Mouse (Mus musculus) T-helper 2 cell (primary cell): ENCODE results near the gene Ccl22.

Source experiments
- in situ Hi-C: fragments of 300-600 bp; cut with MboI, MseI; formaldehyde crosslinking; loops from one replicate; pipeline ENCODE4 v1.15.1; 2025; ENCODE audit warnings: high pct_unique_total_duplicates

Ccl22 gene

DNA sequence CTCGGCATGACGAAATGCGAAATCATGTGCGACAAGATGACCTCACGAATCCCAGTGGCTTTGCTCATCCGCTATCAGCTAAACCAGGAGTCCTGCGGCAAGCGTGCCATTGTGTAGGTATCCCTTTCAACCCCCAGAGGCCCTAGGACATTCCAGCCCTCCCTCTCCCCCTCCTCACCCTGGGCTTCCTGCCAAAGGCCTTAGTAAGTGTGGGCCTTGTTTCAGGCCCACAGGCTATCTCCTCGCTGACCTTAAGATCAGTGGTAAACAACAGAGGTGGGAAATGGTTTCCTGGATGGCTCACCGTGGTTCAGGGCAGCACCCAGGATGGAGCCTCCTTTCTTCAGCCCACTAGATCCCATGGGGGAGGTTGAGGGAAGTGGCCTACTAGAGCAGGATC lies 32.6 kb downstream of the Ccl22 start:
- in situ Hi-C loops = no loop called here

DNA sequence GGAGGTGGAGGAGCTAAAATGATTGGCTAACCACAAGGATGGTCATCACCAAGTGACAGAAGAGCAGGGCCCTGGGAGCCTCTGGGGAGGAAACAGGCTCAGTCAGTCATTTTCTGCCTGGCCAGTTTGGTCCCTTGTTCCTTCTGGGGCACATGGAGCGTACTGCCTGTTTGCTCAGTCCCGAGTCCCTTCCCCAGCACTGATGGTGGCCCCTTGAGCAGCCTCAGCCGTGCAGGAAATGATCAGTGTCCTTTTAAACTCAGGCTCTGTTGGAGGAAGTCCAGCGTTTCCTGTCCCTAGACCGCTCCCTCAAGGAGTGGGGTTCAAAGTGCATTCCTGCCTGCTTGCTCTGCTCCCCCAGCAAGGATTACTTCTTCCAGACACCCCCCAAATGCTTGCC lies 33.1 kb downstream of the Ccl22 start:
- in situ Hi-C loops = no loop called here

DNA sequence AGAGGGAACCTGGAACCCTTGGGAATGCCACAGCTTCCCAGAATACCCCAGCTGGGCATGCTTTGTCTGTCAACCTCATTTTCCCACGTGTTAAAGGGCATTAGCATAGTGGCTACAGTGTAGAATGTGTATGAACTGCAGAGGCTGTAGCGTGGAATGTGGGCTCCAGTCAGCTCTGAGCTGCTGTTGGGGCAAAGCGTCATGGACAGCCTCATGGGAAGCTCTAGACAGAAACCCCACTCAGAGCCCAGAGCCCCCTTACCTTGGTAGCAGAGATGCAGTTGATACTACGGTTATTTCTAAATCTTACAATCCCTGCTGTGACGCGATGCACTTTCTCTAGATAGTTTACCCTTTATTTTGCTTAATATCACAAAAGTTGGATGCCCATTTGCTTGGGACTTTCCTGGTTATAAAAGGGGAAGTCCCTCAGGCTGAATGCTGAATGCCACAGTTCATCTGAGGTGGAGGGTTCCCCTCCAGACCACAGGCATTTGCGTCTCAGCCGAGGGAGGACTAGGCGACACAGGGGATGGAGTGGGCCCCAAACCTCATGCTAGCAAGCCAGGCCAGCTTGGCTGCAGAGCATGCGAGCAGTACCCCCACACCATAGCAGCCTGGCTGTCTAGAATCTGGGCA lies 33.6 kb downstream of the Ccl22 start:
- in situ Hi-C loops = no loop called here

DNA sequence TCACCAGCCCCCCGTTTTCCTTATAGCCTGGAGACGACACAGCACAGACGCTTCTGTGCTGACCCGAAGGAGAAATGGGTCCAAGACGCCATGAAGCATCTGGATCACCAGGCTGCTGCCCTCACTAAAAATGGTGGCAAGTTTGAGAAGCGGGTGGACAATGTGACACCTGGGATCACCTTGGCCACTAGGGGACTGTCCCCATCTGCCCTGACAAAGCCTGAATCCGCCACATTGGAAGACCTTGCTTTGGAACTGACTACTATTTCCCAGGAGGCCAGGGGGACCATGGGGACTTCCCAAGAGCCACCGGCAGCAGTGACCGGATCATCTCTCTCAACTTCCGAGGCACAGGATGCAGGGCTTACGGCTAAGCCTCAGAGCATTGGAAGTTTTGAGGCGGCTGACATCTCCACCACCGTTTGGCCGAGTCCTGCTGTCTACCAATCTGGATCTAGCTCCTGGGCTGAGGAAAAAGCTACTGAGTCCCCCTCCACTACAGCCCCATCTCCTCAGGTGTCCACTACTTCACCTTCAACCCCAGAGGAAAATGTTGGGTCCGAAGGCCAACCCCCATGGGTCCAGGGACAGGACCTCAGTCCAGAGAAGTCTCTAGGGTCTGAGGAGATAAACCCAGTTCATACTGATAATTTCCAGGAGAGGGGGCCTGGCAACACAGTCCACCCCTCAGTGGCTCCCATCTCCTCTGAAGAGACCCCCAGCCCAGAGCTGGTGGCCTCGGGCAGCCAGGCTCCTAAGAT lies 34.3 kb downstream of the Ccl22 start:
- in situ Hi-C loops = loop anchor here (5.0 kb wide), 1 partner anchor 38 kb away; no protein-coding TSS in a partner anchor

DNA sequence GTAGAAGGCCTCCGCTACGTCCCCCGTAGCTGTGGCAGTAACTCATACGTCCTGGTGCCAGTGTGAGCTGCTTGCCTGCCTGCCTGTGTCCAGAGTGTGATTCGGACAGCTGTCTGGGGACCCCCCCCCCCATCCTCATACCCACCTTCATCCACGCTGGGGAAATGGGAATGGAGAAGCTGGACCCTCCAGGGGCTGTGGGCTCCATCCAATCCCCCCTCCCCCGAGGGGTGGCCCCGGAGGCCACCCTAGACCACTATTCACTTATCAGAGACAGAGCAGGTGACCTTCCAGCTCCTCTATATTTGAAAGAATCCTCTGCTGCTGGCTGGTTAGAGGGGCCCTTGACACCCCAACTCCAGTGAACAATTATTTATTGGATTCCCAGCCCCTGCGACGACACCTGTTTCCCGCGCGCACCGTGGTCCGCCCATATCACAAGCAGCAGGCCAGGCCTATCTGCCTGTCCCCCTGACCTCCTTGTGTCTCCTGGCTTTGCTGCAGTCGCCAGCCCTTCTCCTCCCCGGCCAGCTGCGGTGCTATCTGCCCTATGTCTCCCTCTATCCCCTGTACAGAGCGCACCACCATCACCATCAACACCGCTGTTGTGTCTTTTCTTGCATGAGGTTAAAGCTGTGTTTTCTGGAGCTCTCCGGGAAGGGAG lies 35.2 kb downstream of the Ccl22 start:
- in situ Hi-C loops = loop anchor here (5.0 kb wide), 1 partner anchor 37 kb away; no protein-coding TSS in a partner anchor

DNA sequence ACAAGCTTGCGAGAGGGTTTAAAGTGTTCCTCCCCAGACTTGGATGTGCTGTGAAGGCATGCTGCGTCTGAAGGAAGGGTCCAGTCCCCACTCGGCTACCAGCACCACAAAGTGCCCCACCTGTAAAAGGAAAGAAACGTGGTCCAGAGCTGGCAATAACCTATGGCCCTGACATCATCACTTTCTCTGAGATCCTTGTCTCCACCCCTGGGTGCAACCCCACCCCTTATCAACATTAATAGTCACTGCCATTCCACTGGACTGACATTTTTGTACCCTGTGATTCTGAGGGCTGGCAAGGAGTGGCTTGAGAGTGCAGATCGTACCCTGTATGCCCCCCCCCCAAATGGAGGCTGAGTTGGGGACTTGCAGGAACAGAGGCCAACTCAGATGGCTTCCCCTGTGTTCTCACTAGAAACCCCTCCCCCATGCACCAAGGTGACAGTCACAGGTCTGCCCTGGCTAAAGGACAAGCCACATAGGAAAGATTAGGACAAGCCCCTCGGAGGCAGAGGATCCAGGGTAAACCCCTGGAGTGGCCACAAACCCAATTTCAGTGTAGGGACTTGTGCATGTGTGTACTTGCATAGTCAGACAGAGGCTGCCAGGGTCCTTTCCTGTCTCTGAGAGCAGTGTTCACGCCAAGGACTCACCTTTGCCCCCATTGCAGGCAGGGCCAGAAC lies 35.9 kb downstream of the Ccl22 start:
- in situ Hi-C loops = loop anchor here (5.0 kb wide), 1 partner anchor 36 kb away; no protein-coding TSS in a partner anchor

DNA sequence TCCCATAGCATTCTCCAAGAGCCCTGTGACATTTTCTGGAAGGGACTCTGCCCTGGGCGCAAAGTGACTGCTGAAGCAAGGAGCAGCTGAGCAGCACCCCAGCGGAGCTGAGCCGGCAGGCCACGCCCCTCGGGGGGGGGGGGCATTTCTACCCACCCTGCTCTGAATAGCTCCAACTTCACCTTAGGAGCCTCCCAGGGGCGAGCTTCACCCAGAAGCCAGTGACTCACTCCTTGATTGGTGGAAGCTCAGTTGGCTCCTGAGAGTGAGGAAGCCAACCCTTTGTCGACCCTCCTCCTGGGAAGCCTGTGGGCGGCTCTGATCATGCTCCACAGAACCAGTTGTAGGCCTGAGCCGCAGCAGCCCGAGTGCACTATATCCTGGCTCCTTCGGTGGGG lies 36.4 kb downstream of the Ccl22 start:
- in situ Hi-C loops = loop anchor here (5.0 kb wide), 1 partner anchor 35 kb away; no protein-coding TSS in a partner anchor

DNA sequence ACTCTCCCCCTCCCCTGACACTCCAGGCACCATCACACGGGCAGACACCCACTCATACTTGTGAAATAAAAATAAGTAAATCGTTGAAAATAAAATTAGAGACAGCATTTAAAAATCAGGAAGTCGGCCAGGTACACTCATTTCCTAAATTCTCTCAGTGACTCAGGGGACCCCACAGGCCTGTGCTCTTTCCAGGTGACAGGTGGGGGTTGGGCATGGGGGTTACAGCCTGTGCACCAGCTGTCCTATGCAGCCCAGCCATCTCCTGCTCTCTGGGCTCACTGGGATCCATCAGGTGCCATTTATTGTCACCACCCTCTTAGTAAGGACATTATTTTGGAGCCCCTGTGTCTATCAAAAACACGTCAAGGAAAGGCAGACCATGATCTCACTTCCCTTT lies 38.5 kb downstream of the Ccl22 start:
- in situ Hi-C loops = loop anchor here (5.0 kb wide), 1 partner anchor 33 kb away; no protein-coding TSS in a partner anchor

DNA sequence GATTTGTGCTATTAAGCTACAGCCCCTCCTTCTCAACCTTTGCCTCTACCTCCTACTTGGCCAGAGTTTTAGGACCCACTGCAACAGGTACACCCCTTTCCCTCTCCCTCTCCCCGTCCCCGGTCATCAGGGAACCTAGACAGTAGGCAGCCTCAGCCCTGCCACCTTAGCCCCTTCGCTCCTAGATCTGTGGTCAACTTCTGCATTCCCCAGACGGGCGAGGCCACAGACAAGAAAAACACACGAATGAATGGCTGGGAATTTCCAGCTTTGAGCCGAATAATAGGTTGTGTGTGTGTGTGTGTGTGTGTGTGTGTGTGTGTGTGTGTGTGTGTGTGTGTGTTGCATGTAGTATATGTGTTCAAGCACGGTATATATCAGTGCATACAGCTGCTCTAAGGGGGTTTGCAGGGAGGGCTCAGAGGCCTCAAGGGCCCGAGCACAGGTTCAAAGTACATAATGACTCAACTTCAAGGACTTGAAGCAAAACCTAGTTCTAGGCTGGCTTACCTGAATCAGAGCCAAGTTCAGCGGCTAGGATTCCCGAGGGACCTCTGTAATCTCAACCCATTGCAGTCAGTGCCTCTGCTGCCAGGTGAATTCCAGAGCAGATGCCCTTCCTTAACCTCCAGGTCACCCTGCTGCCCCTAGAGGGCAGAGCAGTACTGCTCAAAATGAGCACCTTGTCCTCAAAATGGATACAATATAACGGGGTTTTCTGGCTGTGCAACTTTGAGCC lies 40.0 kb downstream of the Ccl22 start:
- in situ Hi-C loops = no loop called here

DNA sequence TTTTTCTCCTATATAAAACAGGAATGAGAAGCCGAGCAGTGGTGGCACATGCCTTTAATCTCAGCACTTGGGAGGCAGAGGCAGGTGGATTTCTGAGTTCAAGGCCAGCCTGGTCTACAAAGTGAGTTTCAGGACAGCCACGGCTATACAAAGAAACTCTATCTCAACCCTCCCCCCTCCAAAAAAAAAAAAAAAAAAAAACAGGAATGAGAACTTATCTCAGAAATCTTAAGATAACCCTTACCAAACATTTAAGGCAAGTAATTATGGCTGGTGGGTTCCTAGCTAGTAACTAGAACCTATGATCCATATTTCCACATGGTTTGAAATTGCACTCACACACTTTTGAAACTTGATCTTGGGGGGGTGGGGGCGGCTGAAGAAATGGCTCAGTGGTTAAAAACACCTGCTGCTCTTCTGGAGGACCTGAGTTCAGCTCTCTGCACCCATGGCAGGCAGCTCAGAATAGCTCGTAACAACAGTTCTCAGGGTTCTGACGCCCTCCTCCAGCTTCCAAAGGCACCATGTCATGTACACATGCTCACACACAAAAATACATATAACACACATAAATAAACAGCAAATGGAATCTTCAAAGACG lies 40.7 kb downstream of the Ccl22 start:
- in situ Hi-C loops = no loop called here

DNA sequence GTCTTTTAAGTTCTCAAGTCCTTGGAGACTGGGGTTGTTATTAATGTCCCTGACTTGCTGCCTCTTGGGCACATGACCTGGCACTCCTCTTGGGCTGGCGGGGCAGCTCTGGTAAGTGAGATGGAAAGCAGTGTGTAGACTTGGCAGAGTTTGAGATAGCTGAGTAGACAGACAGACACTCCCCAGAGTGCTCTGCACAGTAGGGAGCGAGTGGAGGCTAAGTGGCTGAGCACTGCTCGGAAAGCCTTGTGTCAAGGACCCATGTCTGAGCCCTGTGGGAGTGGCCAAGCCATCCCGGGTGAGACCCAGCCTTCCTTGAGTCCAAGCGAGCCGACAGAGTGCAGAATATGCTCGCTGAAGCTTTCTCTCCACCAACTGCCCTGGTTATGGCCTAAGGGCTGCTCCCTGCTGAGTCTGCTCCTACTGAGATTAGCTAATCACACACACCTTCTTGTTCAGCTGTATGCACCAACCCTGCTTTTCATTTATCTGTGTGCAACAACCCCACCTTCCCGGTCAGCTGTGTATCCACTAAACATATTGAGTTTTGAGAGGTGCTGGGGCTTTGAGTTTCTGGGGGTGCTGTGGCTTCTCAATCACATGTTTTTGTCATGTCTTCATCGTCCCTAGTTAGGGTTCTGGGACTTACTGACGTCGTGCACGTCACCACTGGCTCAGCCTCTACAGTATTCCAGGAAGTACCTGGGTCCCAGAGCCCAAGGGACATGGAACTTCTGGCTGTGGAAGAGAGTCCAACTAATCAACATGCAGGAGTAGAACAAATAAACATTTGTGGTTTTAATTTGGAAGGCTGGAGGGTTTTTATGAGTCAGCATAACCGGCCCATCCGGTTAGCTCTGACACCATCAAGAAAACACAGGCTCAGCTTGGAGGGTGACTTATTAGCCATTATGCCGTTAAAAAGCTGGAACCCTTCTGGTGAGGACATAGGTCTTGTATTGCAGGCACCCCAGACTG lies 42.4 kb downstream of the Ccl22 start:
- in situ Hi-C loops = no loop called here

DNA sequence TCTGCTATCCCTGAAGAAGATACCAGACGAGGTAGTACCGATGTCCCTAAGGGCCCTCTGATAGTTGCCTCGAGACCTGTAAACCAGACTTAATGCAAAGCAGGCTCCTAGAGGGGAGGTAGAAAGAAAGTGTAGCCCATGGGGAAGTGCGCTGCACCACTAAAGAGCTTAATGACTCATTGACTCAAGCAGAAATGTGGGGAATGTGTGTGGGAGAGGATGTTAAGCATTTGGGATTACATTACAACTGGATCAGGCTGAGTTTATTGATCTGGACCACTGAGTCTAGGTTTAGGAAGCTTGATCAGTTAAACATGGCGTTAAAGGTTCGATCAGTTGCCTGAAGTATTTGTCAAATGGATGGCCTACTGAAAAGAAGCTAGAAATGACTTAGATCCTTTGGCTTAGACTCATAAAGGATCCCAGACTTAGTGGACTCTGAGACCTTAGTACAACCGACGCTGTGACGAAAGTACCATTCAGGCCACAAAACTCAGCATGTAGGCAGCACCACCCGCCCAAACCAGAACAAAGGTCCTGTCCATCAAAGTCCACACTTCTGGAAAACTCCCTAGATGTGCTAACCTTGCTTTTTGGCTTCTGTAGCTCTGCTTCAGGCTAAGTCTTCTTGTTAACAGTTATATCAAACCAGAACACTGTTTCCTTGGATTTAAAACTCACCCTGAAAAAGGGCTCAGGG lies 44.0 kb downstream of the Ccl22 start:
- in situ Hi-C loops = no loop called here

DNA sequence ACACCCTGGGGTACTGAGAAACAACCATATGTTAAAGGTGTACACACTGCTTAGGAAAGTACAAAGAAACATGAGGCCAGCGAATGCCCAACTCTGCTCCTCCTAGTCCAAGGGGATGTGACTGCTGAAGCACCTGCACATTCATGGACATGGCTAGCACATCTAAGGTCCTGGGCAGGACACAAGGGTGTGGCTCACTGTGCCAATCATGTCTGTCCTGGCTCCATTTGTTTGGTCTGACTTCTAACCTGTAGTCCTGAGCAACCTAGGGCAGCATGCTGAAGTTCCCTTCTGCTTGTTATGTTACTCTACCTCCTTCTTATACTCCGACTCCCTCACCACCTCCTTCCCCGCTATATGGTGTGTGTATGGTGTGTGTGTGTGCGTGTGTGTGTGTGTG lies 49.0 kb downstream of the Ccl22 start:
- in situ Hi-C loops = no loop called here

DNA sequence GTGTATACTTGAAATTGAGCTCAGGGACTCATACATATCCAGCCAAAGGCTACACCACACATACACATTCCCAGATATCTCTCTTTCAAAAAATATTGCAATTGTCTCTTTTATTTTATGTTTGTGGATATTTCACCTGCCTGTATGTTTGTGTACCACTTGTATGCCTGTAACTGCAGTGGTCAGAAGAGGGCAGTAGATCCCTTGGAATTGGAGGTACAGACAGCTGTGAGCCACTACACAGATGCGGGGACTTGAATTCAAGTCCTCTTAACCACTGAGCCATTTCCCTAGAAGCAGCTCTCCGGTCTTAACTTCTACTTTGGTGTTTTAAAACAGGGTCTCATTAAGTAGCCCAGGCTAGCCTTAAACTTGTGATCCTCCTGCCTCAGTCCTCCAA lies 49.4 kb downstream of the Ccl22 start:
- in situ Hi-C loops = no loop called here

DNA sequence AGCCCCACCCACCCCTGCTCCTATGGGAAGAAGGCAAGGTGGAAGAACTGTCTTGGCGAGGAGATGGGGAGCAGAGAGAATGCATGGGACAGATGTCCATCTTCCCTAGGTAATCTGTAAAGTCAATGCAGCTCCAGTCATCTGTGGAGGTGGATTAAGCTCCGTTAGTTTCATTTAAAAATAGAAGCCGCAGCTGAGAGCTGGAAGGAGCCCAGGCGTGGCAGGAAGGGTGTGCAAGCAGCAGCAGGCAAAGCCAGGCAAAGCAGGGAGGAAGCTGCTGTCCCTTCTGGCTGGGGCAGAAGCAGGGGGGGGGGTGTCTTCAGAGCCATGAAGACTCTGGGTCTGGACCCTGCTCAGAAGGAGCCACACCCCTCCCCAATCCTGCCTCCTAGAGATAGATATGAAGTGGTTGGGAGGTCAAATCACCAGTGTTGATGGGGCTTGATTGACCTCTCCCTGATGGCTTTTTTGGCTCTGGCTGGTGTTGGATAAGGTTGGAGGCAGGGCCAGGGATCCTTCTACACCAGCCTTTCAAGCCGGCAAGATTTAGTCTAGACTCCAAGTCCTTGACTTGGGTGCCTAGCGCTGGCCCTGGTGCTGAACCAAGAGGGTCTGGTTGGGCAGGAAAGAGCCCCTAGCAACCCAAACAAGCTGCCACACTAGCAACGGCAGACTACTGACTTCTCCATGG lies 55.0 kb downstream of the Ccl22 start:
- in situ Hi-C loops = loop anchor here (25.0 kb wide), 1 partner anchor 88 kb away; no protein-coding TSS in a partner anchor
